22 mouse cellular contexts compared by ENCODE assay signal in the genomic region with DNA sequence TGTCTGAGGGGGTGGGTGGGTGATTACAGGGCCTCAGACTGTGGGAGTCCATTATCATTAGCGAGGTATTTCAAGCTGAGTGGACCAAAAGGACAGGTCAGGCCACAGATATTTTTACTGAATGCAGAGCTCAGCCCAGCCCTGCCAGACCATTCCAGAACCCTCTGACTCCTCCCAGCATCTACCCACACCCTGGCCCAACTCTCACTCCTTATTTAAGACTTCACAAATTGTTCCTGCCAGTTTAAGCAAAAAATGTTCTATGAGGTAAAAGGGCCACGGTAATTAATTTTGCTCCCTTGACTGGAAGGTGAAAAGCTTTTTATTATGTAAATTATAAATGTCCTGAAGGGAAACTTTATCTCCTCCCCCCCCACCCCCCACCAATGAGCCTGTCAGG.
DNase-seq lines count a peak whose midpoint lies in the region; ATAC-seq lines count a peak whose summit lies in the region.
"Had no signal": no experiment of that assay in that cellular context is flagged by ENCODE, and none has a peak within 500 bp of the region (broad histone marks: within the 10 kb centered on the region; RNA-seq: fewer than 3 reads in every experiment).

No protein-coding gene starts in this region.

- no peak overlapping the region for H3K9ac ChIP-seq in midbrain, embryonic 12.5 days (replicated peaks)
- H3K9ac ChIP-seq in midbrain, embryonic 16.5 days (ENCODE audit: low read depth, low read length), result no peak overlapping the region
- no peak overlapping the region for H3K9ac ChIP-seq in forebrain, embryonic 15.5 days (replicated peaks)
- H3K9ac ChIP-seq in neural tube, embryonic 13.5 days, result no peak overlapping the region
- H3K9ac ChIP-seq: liver, embryonic 14.5 days; lung, embryonic 15.5 days had no signal

- peaks cover 30% of the 10 kb centered on the region for H3K4me1 ChIP-seq in midbrain, embryonic 12.5 days
- peaks cover 3% of the 10 kb centered on the region; the same call in 1 of the 2 replicates for H3K4me1 ChIP-seq in midbrain, embryonic 16.5 days (ENCODE audit: control insufficient read depth, insufficient read depth, low read length)
- H3K4me1 ChIP-seq in forebrain, embryonic 15.5 days, result peaks cover 41% of the 10 kb centered on the region
- peaks cover 48% of the 10 kb centered on the region for H3K4me1 ChIP-seq in neural tube, embryonic 13.5 days (replicated peaks)
- H3K4me1 ChIP-seq: lung, embryonic 15.5 days had no signal

- no peak overlapping the region for H3K27ac ChIP-seq in midbrain, embryonic 12.5 days (replicated peaks)
- H3K27ac ChIP-seq in midbrain, embryonic 16.5 days (ENCODE audit: low read length), result no peak overlapping the region
- peak overlapping the region; percentile 76 for H3K27ac ChIP-seq in forebrain, embryonic 15.5 days (replicated peaks)
- 0 out of 2 replicates have a peak overlapping the region, but pooled peaks have one; percentile 0 for H3K27ac ChIP-seq in neural tube, embryonic 13.5 days (replicated peaks)
- H3K27ac ChIP-seq: liver, embryonic 14.5 days; lung, embryonic 15.5 days; macrophage had no signal

- H3K4me2 ChIP-seq in midbrain, embryonic 12.5 days (replicated peaks), result no peak overlapping the region
- H3K4me2 ChIP-seq in midbrain, embryonic 16.5 days (ENCODE audit: low read length), result no peak overlapping the region
- no peak overlapping the region for H3K4me2 ChIP-seq in forebrain, embryonic 15.5 days (replicated peaks)
- no peak overlapping the region for H3K4me2 ChIP-seq in neural tube, embryonic 13.5 days
- H3K4me2 ChIP-seq: lung, embryonic 15.5 days had no signal

- peaks cover 16% of the 10 kb centered on the region for H3K27me3 ChIP-seq in midbrain, embryonic 12.5 days
- no peaks in the 10 kb centered on the region for H3K27me3 ChIP-seq in midbrain, embryonic 16.5 days (ENCODE audit: control insufficient read depth, insufficient read depth, low read depth, low read length)
- no peaks in the 10 kb centered on the region for H3K27me3 ChIP-seq in forebrain, embryonic 15.5 days
- H3K27me3 ChIP-seq in neural tube, embryonic 13.5 days, result no peaks in the 10 kb centered on the region; the same call in 1 of the 2 replicates
- H3K27me3 ChIP-seq: lung, embryonic 15.5 days had no signal

- 0 out of 2 replicates have a peak, but pooled peaks have one; percentile 32 for ATAC-seq in midbrain, embryonic 12.5 days (ENCODE audit: low FRiP score, low read depth)
- no peak for ATAC-seq in midbrain, embryonic 16.5 days
- ATAC-seq in forebrain, embryonic 15.5 days (replicated peaks), result peak; percentile 78
- ATAC-seq in neural tube, embryonic 13.5 days (ENCODE audit: low read depth), result peak; percentile 67
- ATAC-seq: activated CD4-positive, CD25-positive, alpha-beta regulatory T cell, adult 4 months; intestine, embryonic 16.5 days had no signal

- peak; percentile 39 for DNase-seq in embryo, embryonic 10.5 days (ENCODE audit: low spot score)
- DNase-seq in embryo, embryonic 9.5 days (ENCODE audit: extremely low spot score), result no peak
- no peak for DNase-seq in layer of hippocampus, postnatal 36 days
- no peak for DNase-seq in adrenal gland, postnatal 36 days
- DNase-seq: adrenal gland, postnatal 10 days; cerebellum, adult 11 months; cerebellum, postnatal 36 days; gastrocnemius, postnatal 10 days; heart, adult 11 months; heart, postnatal 4 days; kidney, postnatal 4 days; right cerebral cortex, postnatal 4 days; thymus, adult 2 months had no signal

- 45% methylated on average over 2 of the region's 2 CpGs for WGBS in midbrain, embryonic 12.5 days
- WGBS in midbrain, embryonic 16.5 days, result 33% methylated on average over 2 of the region's 2 CpGs
- WGBS in forebrain, embryonic 15.5 days, result 5% methylated on average over 2 of the region's 2 CpGs
- 20% methylated on average over 2 of the region's 2 CpGs for WGBS in neural tube, embryonic 13.5 days

- no peaks in the 10 kb centered on the region for H3K9me3 ChIP-seq in midbrain, embryonic 12.5 days
- H3K9me3 ChIP-seq in midbrain, embryonic 16.5 days (replicated peaks; ENCODE audit: control insufficient read depth, low read length, poor library complexity, severe bottlenecking), result no peaks in the 10 kb centered on the region
- H3K9me3 ChIP-seq in forebrain, embryonic 15.5 days, result no peaks in the 10 kb centered on the region
- H3K9me3 ChIP-seq in neural tube, embryonic 13.5 days, result no peaks in the 10 kb centered on the region
- H3K9me3 ChIP-seq: lung, embryonic 15.5 days had no signal

- H3K4me3 ChIP-seq in midbrain, embryonic 12.5 days, result no peak overlapping the region
- H3K4me3 ChIP-seq in midbrain, embryonic 16.5 days (ENCODE audit: low read depth, low read length), result no peak overlapping the region
- no peak overlapping the region for H3K4me3 ChIP-seq in forebrain, embryonic 15.5 days
- no peak overlapping the region for H3K4me3 ChIP-seq in neural tube, embryonic 13.5 days
- H3K4me3 ChIP-seq: lung, embryonic 15.5 days had no signal

- no peaks in the 10 kb centered on the region for H3K36me3 ChIP-seq in midbrain, embryonic 12.5 days
- H3K36me3 ChIP-seq in midbrain, embryonic 16.5 days (ENCODE audit: control insufficient read depth, insufficient read depth, low read length), result no peaks in the 10 kb centered on the region
- H3K36me3 ChIP-seq in forebrain, embryonic 15.5 days, result no peaks in the 10 kb centered on the region
- H3K36me3 ChIP-seq in neural tube, embryonic 13.5 days, result no peaks in the 10 kb centered on the region
- H3K36me3 ChIP-seq: lung, embryonic 15.5 days had no signal

Comparison
In these comparisons a context has a peak if more than half of its experiments do, and no peak if none do; other contexts are left out.
1. H3K27ac ChIP-seq: peak in forebrain, embryonic 15.5 days (single experiment) and neural tube, embryonic 13.5 days (single experiment); none in midbrain, embryonic 12.5 days (single experiment) and midbrain, embryonic 16.5 days (single experiment).